Mouse (Mus musculus): ENCODE measurements at regions not wholly inside any gene's neighbourhood (a gene's known extent, or its start where the extent isn't known, plus 50 kb on each side); places are given as distances from the start of the nearest gene placed in this dataset.

DNA sequence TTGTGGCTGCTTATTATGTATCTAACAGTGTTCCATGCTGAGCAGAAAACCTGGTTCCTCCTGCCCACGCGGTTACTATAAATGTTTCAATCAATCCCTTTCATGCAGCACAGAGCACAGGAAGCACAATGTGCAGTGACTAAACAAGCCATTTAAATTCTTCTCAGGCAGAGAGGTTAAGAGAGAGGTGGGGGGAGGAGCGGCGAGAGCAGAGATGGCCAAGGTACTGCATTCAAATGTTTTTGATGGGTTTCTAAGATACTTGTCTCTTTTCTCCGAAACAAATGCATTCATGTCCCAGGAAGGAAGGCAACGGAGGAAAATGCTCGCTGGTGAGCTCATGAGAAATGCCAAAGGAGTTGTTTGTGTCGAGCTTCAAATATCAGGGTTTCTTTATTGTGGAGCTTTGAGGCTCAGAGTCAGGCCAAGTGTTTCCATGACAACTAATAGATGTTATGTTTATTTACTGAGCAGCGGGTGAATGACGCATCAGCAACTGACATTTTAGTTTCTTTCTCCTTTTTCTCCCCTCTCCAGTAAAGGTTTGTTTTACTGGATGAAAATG lies 122.8 kb upstream of the Npvf start:
- intact Hi-C loops (cut with DNase I) = no loop called here
- DNase-seq = peak in 1 of 2 experiments; percentile 7

DNA sequence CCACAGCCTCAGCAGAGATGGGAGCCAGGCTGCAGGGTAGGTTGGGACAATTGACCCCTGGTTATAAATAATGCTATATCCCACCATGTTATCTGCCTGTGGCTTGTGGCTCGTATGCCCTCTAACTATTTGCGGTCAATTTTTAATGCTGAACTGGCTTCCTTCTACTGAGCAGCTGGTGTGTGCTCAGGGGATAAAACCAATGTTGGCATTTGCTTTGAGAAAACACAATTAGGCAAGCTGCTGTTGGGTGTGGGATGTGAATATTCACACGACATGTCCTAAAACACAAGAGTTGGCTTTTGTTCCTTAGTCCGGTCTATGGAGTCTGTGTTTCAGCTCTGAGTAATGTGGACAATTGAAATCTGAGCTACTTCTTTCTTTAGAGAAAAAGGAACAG lies 123.6 kb upstream of the Npvf start:
- intact Hi-C loops (cut with DNase I) = no loop called here
- DNase-seq = no peak

DNA sequence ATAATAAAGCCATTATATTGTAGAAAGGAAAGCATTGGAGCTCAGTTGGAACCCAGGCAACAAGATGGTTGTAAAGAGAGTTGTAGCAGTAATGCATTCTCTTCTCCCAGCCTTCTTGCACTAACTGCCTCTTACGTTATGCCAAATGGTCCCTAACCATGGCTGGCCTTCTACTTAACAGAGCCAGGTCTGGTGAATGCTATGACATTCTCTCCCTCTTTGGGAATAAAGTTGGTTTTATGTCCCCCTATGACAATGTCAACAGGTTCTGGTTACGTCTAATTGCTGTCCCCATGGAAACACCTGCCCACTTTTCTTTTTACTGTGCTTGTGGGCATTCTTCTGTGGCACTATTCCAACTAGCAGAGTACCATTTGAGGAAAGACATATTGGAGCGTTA lies 126.4 kb upstream of the Npvf start:
- DNase-seq = no peak
- intact Hi-C loops (cut with DNase I) = no loop called here

DNA sequence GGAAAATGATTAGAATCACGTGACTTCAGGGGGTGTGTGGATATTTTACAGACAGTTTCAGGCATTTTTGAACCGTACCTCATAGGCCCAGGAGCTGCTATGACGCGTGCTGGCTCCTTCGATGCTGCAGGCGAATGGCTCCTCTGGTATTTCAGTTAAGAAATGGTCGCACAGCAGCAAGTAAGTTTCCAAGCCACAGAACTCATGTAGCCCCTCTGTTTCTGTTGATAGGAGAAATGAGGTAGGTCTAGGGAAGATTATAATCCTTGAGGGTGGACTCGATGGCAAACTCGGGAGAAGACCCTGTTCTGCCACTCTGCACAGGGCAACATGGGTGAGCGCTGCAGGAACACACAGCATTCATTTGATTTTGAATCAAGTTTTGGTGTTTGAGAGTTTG lies 127.0 kb upstream of the Npvf start:
- DNase-seq = no peak
- intact Hi-C loops (cut with DNase I) = no loop called here

DNA sequence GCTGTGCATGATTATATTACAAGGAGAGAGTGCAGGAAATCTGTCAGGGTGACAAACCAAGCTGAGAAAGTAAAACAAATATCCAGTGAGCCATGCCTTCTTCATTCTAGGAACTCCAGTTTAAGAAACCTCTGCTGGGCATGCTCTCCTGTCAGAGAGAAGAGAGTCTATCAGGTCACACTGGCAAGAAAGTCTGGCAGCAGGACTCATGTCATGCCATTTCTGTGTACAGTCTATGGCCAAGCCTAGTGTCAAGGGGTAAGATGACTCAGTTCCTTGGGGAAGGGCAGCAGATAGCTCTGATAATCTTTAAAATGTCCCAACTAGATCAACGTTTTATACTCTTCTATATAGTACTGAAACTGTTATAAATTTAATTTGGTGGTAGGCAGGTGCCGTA lies 128.0 kb upstream of the Npvf start:
- intact Hi-C loops (cut with DNase I) = no loop called here
- DNase-seq = no peak

DNA sequence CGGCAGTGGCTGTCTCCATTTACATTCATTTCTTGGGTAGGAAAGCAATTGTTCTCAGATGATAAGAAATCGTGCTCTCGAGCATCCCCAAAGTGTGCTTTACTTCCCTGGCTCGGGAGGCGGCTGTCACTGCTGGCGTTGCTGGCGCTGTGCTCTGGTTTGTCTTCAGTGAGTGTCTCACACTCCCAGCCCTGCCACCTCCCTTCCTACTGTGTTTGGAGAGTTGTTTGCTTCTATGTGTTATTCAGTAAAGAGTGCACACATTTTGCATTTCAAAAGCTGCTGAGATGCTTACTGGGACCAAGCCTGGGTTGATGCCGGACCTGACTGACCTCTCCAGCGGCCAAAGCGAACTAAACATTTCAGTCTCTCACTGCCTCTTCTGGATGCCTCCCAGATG lies 129.3 kb upstream of the Npvf start:
- no peak for DNase-seq
- intact Hi-C loops (cut with DNase I) = no loop called here

DNA sequence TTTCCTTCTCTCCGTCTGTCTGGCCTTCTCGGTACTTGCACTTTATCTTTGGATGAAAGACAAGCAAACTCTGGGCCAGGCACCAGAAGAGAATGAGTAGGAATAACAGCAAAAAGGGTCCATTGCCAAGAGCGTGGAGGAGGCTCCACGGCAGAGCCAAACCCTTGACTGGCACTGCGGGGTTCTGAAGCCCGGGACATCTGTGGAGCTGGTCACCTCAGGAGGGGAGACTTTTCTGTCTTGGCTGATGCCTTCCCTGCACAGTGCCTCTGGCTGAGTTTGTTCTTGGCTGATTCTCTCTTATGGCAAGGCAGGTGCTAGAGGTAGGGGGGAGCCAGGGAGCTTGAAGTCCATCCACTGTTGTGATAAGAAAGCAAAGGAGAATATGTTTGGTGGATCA lies 130.1 kb upstream of the Npvf start:
- DNase-seq = no peak
- intact Hi-C loops (cut with DNase I) = no loop called here

DNA sequence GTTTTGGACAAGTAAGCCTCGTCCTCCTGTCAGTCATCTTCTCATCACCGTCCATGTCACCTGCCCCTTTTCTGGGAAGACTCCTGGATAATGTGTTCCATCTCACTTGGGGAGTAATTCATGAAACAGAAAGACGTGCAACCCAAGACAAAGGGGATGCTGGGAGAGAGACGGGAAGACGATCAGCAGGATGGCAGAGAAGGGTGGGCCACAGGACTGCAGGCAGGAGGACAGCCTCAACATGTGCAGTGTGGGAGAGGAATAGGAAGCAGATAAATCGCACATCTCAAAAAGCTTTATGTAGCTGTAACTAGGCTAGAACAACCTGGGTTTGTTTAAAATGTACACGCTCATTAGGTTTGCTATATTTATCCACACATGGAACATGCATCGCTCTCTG lies 133.4 kb upstream of the Npvf start:
- no peak for DNase-seq

DNA sequence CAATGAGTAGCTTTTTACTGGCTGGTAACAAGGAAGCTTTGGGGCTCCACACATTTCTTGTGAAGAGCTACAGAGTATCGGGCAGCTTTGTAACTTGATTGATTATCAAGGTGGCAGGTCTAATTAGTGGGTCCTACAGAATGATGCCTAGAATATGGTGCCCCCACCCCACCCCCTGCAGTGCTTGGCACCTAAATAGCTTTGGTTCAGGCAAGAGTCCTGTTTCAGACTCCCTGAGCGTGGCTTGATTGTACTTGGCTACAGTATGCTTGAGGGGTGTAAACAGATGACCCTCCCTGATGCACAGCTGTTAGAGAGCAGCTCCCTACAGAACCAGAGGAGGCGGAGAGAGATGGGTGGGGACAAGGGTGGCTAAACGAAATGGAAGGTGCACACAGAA lies 145.7 kb upstream of the Npvf start:
- intact Hi-C loops (cut with DNase I) = no loop called here
- DNase-seq = no peak

More for the DNA sequence above, 133.4 kb upstream of the Npvf start:
- intact Hi-C loops (cut with DNase I) = no loop called here

DNA sequence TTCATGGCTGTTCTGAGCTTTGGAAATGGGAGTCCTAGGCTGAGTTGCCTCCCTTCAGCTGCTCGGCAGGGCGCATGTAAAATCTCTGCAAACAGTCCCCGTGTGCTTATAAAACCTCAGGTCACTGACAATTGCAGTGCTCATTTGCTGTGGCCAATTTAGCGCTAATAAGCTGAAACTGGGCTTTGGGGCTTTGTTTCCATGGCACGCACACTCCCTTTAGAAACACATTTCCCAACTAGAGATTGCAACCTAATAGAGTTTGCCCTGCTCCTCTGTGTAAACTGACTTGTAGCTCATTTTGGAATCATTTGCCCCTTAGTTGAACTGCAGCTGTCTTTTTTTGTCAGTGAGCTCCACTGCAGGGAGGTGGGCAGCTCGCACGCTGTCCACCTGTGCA lies 148.7 kb upstream of the Npvf start:
- DNase-seq = no peak
- intact Hi-C loops (cut with DNase I) = no loop called here

DNA sequence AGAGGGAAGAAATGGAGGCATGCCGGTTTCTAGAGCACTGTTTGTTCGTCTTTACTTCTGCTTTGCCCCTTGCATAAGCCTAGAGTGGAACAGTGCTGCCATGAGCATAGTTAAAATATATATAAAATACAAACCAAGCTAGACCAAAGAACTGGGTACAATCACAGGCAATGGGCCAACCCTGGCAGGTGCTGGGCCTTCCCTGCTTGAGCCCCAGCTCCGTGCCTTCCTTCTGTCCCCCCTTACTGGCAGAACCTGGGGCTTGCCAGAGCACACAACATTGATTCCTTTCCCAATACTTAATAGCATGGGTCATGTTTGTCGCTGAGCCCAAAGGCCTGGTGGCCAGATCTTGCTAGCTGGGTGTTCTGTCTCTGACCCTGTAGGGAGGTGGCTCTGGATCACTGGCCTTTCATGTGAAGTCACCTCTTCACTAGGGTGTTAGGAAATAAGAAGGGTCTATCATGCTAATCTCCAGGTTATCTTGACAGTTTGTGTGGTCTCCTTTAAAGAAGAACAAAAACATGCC lies 150.3 kb upstream of the Npvf start:
- intact Hi-C loops (cut with DNase I) = no loop called here
- DNase-seq = no peak

DNA sequence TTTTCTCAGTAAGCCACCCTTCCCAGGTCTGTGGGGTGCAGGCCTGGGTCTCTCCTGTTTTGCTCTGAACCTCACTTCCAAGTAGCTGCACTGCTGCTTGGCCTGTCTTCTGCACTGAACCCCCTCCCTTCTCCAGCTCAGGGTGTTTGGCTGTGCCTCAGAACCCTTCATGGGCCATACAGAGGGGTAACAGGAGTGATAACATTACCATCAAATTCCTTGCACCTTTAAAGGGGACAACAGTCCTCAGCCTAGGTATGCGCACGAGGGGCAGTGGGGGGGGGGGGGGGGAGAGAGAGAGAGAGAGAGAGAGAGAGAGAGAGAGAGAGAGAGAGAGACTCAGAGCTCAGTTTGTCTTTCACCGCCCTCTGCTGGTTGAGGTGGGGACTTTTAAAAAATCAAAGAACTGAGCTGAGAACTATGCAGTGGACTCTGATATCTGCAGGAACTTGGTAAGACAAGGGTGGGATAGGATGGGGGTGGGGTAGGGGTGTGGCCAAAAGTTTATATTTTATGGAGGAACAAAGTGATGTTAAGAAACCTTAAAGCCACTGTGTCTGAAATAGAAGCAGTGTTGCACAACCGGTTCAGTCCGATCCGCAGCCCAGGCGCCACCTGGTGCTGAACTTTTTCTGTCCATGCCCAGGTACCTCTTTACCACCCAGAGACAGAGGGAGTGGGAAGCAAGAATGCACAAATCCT lies 152.3 kb upstream of the Npvf start:
- intact Hi-C loops (cut with DNase I) = loop anchor here (1.0 to 2.0 kb wide), 2 partner anchors 127 to 360 kb away; no protein-coding TSS in a partner anchor
- DNase-seq = peak; percentile 51 to 67

DNA sequence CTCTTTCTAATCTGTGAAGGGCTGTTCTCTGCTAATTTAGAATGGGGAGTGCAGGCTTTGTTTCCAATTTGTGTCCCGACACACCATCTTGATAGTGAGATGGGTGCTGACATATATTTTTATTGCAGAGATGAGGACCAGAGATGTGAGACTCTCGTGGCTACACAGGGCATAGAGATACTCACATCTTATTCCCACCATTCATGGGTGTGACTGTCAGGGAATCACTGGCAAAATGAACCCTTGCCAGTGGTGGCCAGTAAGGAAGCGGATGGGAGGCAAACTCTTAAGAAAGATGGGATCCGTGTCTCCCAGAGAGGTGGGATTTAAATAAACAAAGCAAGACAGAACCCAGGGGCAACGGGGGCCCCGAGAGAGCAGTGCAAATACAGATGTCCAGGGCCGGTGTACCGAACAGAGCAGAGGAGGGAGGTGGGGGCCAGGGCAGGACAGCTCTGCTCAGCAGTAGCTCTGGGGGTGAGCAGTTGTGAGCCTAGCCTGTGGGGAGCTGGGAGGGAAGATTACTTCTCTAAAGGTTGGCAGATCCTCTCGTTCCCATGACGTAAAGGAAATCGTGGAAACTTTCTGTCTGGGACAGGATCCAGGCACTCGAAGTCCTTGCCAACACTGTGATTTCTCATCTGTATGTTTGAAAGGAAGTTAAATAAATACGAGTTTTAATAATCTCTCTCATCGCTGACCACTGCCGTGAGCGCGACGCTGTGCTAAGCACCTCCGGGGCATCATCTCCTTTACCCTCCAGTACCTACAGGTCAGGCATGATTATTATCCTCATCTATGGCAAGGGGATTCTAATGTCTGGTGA lies 153.2 kb upstream of the Npvf start:
- intact Hi-C loops (cut with DNase I) = loop anchor here (1.0 to 2.0 kb wide), 2 partner anchors 130 to 359 kb away; no protein-coding TSS in a partner anchor
- peak; percentile 60 to 66 for DNase-seq

DNA sequence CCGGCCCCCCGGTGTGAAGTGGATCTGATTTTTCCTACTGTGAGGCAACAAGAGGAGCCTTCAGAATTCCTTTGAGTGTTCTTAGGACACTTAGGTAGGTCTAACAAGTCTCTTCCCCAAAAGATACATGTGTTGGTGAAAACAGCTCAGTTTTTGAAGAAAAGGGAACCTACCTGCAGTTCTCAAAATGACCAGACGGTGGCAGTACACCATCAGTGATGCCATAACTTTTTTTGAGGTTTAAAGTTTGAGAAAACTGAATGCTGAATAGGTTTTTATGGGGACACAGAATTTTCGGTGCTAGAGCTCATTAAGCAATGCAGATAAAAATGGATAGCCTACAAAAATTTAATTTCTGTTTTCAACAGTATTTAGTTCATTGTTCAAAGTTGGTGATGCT lies 153.9 kb upstream of the Npvf start:
- intact Hi-C loops (cut with DNase I) = loop anchor here (1.0 kb wide), 1 partner anchor 129 kb away; no protein-coding TSS in a partner anchor
- peak; percentile 81 to 88 for DNase-seq

DNA sequence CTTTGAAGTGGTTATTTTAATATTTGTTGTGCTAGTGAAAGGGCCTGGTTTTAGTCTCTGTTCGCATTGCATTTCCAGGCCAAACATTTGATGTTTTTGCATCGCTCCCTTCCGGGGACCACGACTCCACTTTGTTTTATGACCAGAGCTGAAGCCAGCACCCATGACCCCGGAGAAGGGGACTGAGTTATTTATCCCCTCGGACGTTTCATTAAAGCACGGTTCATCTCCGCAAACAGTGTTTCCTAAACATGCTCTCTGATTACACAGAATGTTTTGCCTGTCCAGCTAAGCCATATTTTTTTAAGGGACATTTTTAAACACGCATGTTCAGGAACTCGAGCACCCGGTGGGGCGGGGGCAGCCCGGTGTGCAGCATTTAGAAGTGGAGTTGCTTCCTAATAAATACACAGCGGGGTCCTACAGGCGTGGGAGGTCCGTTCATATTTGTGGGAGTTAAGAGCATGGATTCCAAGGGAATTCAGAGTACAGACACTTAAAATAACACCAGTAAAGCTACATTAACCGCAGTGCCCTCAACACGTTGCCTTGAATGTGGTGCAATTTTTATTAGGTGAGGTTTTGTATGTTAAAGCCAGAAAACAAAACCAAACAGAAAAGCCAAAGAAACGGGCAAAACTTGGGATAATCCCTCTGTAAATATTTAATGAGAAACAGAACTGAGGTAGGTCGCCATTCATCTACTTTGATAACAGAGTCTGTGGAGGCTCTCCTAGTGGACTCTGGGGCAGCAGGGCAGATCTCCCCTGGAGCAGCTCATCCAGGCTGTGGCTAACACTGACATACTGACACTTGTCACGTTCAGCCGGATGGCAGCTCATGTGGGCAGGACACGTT lies 154.8 kb upstream of the Npvf start:
- DNase-seq = no peak

DNA sequence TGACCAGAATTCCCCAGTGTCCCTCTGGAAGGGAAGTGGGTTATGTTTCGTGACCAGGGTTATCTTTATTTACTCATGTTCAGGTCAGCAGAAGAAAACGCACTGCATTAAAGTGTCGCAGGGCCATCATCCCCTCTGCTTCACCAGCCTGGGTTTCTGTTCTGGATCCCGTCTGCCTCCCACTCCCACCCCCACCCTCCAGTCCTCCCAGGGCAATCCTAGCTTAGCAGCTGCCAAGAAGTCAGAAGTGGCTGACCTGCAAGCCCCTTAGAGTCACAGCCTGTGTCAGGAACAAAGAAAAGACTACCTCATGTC lies 155.4 kb upstream of the Npvf start:
- DNase-seq = no peak
- intact Hi-C loops (cut with DNase I) = no loop called here

More for the DNA sequence above, 154.8 kb upstream of the Npvf start:
- intact Hi-C loops (cut with DNase I) = loop anchor here (1.0 kb wide), 1 partner anchor 128 kb away; no protein-coding TSS in a partner anchor

DNA sequence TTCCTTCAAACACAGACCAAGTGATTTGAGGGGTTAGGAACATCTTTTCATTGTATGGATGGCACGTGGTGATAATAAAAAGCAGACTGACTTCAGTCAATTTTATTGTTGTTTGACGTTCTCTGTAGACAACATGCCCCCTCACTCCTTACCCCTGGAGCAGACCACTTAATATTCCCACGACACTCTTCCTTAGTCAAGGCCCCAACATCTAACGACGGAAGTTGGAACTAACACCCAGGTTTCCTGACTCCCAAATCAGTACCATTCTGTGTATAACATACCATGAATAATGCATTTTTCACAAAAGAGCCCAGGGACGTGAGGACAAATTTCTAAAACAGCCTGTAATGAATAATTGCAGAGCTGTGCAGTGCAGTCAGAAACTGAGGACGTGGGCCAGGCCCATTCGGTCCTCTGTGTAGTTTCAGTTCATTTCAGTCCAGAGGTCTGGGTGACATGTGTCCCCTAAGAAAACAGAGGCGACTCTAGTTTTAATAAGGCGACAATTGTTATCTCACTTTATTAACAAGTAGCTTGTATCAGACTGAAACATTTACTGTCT lies 160.8 kb upstream of the Npvf start:
- intact Hi-C loops (cut with DNase I) = no loop called here
- no peak for DNase-seq

DNA sequence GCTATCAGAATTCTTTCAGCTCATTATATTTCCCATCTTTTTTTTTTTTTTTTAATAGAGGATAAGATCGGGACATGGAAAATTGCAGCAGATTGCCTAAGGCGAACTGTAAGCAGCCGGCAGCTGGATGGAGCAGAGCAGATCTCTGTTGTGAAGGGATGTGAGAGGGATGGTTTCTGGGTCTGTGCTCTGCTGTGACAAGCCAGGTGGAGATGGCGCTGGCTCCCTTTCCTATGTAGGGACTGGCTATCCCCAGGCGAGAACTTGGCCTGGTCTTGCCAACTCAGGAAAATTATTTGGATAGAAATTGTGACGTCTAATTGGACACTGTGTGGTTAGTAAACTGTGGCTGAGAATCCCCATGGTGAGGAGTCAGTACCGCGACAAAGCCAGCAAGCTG lies 161.3 kb upstream of the Npvf start:
- DNase-seq = no peak
- intact Hi-C loops (cut with DNase I) = no loop called here

DNA sequence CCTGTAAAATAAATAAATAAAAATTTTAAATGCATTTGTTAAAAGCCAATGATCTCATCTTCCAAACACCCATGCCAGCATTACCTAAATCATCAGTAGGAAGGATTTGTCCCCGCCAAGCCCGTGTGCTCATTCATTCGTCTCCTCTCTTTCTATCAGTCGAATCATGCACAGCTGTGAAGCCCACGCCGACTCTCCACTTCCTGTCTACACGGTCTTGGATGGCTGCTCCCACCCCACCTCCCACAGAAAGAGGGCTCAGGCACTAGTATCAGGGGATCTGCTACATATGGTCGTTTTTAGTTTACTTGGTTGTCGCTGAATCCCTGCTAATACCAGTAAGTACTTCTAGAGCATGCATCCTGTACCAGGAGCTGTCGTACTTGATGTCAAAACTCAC lies 163.2 kb upstream of the Npvf start:
- intact Hi-C loops (cut with DNase I) = no loop called here
- no peak for DNase-seq

DNA sequence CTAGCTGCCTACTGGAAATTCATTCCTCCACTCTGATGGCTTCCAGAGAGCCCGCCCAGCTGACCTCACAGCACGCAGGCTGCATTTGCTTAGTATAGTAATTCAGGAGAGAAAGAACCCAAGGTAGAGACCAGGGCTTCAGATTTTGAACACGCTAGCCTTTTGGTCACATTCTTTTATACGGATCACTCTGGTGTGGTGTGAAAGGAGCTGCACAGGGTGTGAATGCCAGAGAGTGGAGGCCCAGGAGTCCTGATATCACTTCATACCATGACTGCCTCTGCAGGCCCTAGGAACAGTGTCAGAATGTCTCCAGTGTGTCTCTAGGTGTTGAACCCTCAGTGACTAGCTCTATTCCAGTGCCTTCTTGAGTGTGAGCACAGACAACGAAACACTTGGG lies 164.2 kb upstream of the Npvf start:
- intact Hi-C loops (cut with DNase I) = no loop called here
- no peak for DNase-seq

Measured in heart, postnatal 14 days (tissue).